Mouse (Mus musculus): ENCODE data around the gene Hpd.
A peak's percentile ranks its signal among the peaks of the same experiment; 100 is the strongest.
"Not testable (repeated sequence)": the region's sequence is repeated elsewhere in the genome, so short reads cannot be mapped to it uniquely, and the experiment has no call there.

Hpd gene

GRCm38 (mm10) chr5:123182651-123183050, at the start of gene Hpd:
Gene Hpd, minus strand, starts transcription at chr5:123182727.
- DNase-seq (ENCODE audit: low spot score): no peak

GRCm38 (mm10) chr5:123232180-123232579, 49.7 kb upstream of the Hpd start:
- no peak for DNase-seq (ENCODE audit: low spot score)

DNA sequence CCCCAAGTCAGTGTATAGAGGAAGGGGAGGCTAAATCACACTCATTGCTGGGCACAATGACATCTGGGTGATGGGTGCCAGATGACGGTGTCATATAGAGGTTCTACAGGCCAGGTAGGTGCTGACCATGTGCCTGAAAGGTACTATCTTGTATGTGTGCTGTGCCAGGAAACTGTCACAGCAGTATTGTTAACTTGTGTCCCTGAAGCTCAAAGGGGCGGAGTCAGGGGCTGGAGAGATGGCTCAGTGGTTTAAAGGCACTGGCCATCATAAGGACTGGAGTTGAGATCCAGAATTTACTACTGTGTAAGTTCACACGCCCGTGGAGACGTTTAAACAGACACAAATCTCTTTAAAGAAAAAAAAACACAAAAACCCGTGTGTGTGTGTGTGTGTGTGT, 46.8 kb upstream of the Hpd start:
- DNase-seq (ENCODE audit: low spot score): no peak

GRCm38 (mm10) chr5:123228524-123228922, 46.0 kb upstream of the Hpd start:
- no peak for DNase-seq (ENCODE audit: low spot score)

DNA sequence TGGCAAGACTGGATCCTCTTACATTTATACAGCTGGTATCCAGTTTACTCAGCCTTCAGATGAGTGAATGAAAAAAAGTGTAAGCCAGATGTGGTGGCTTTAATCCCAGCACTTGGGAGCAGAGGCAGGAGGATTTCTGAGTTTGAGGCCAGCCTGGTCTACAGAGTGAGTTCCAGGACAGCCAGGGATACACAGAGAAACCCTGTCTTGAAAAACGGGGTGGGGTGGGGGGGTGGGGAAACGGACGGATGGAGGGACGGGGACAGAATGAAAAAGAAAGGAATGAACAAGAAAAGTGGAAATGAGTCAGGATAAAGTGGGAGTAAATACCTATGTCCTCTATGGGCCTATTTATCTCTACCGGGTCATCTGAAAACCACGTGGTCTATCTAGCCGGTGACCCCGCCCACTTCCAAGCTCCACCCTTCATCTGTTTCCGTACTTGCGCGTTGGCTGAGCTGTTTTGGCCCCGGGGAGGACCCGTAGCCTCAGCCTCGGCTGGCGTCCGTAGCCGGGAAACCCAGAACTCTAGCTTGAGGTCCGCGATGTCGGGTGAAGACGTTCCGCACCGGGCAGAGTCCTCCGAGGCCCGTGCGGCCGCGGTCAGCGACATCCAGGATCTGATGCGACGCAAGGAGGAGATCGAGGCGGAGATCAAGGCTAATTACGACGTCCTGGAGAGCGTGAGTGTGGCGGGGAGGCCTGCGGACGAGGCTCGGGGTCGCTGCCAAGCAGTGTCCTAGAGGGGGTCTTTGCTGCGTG, 45.4 kb upstream of the Hpd start:
- DNase-seq (ENCODE audit: low spot score): peak; percentile 96

GRCm38 (mm10) chr5:123226851-123227250, 44.3 kb upstream of the Hpd start:
- DNase-seq (ENCODE audit: low spot score): no peak

GRCm38 (mm10) chr5:123223861-123224260, 41.3 kb upstream of the Hpd start:
- not testable (repeated sequence) for DNase-seq (ENCODE audit: low spot score)

DNA sequence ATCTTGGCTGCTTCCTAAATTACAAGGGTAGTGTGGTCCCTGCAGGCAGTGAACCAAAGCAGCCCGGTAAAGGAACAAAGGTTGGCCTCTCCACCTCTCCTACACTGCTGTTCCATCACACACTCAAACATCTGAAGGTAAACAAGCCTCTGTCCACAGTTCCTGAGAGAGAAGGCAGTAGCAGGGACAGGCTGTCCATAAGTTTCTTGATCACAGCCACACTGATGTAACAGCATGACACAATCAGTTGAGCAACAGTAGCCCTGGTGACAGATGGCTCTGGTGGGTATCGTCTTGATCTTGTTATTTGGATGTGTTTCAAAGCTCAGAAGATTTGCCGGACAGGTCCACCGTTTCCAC, 40.5 kb upstream of the Hpd start:
- DNase-seq (ENCODE audit: low spot score): no peak

DNA sequence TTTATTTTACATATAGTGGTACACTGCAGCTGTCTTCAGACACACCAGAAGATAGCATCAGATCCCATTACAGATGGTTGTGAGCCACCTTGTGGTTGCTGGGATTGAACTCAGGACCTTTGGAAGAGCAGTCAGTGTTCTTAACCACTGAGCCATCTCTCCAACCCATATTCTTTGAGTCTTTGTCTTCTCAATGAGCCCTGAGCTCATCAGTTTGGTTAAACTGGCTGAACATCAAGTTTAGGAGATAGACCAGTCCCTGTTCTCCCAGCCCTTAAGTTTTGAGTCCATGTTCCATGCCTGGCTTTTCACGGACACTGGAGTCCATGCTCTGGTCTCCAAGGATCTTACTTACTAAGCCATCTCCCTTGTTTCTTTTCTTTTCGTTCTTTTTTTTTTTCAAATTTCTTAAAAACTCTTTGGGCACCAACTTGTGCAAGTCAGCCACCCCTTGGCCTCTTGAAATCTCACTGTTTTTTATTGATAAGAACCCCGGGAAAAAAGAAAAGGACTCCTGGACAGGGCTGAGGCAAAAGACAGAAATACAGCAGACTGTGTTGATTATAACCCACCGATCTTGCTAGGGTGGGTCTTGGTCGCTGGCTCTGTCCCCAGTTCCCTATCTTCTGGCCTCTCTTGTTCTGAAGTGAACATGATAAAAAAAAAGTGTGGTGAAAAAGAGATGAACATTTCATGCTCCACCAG, 40.0 kb upstream of the Hpd start:
- DNase-seq (ENCODE audit: low spot score): not testable (repeated sequence)

DNA sequence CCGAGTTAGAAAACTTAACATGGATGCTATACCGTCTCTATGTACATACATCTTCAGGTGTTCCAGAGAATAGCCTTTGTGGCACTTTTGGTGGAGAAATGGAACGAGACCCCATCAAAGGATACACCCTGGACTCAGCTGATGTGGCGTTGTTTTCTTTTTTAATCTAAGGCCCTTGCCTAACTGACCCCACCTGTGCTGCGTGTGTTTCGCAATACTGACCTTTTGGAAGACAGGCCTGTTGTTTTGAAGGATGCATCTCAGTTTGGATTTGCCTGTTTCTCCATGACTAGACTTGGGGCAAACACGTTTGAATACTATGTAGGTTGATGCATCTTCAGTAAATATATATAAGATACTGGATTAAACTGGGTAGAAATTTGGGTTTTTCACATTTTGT, 21.1 kb upstream of the Hpd start:
- not testable (repeated sequence) for DNase-seq (ENCODE audit: low spot score)

- DNase-seq (ENCODE audit: low spot score): not testable (repeated sequence)
Measured at GRCm38 (mm10) chr5:123202771-123203170, 20.2 kb upstream of the Hpd start.

DNA sequence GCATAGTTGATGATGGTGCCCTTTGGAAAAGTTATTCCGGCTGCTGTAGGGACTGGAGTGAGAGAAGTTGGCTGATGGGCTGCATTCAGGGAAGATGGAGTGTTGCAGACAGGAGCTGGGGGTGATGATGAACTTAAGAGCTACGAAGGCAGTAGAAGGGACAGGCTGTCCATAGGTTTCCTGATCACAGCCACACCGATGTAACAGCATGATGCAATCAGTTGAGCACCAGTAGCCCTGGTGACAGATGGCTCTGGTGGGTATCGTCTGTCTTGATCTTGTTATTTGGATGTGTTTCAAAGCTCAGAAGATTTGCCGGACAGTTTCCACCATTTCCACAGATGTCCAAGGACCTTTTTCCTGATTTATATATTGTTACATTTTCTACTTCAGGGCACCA, 19.5 kb upstream of the Hpd start:
- no peak for DNase-seq (ENCODE audit: low spot score)

- no peak for DNase-seq (ENCODE audit: low spot score)
Measured at GRCm38 (mm10) chr5:123201523-123201892, 19.0 kb upstream of the Hpd start.

GRCm38 (mm10) chr5:123200816-123201522, 18.4 kb upstream of the Hpd start:
- not testable (repeated sequence) for DNase-seq (ENCODE audit: low spot score)

DNA sequence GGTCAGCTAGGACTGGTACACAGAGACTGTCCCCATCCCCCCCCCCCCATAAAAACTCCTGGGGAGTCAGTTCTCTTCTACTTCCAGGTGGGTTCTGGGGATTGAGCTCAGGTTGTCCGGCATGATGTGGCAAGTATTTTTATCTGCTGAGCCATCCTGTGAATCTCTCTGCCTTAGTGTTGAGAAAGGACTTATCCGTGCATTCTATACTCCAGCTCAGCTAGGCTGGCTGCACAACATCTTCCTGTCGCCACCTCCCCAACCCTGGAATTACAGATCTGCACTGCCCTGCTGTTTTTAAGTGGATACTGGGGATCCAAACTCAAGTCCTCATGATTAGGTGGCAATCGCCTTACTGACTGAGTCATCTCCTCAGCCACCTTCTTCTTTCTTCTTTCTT, 16.0 kb upstream of the Hpd start:
- no peak for DNase-seq (ENCODE audit: low spot score)

DNA sequence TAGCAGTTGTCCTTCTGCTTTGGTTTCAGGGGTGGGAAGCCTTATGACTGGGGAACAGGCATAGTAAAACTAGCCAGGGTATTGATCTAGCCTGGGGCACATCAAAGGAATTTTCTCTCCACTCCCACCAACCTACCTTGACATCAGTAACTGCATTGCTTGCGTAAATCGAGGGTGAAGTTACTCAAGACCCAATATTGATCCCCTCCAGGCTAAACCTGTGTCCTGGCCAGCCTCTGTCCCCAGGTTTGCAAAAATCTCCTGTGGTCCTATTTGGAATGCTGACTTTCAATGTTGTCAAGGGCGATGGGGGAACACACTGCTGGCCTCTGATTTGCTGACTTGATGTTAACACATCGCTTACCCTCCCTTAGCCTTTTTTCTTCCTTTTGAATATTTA, 14.2 kb upstream of the Hpd start:
- DNase-seq (ENCODE audit: low spot score): no peak

GRCm38 (mm10) chr5:123195500-123196000, 13.0 kb upstream of the Hpd start:
- no peak for DNase-seq (ENCODE audit: low spot score)

GRCm38 (mm10) chr5:123194856-123195255, 12.3 kb upstream of the Hpd start:
- DNase-seq (ENCODE audit: low spot score): no peak

GRCm38 (mm10) chr5:123193436-123193835, 10.9 kb upstream of the Hpd start:
- DNase-seq (ENCODE audit: low spot score): no peak

- no peak for DNase-seq (ENCODE audit: low spot score)
Measured at GRCm38 (mm10) chr5:123192606-123193150, 10.2 kb upstream of the Hpd start.

DNA sequence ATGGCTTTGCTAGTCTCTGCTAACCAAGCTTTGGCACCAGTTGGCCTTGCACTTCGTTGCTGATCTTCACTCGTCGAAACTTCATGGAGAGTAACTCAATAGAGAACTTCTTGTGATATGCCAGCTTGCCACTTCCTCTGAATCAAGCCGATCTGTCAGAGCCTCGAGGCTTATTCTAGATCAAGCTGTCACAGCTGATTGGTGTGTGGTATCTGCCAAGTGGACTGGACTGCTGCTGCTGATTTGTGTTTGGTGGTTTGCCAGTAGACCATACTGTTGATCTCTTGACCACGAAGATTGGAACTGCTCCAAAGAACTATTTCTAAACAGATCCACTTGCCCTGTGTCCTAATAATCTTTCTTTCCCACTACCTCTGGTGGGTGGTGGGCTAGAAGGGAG, 8.9 kb upstream of the Hpd start:
- no peak for DNase-seq (ENCODE audit: low spot score)

DNA sequence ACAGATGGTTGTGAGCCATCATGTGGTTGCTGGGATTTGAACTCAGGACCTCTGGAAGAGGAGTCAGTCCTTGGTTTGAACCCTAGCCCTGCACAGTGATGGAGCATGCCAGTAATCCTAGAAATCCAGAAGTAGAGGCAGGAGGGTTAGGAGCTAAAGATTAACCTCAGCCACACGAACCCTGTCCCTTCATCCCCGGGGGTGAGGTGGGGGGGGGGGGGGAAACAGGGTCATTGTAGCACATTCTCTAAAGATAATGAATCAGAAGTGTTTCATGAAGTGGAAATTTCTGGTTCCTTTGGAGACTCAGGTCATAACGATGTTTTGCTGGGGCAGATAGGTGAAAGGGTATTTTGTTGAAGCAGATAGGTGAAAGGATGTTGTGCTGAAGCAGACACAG, 8.4 kb upstream of the Hpd start:
- DNase-seq (ENCODE audit: low spot score): no peak

GRCm38 (mm10) chr5:123187306-123187705, 4.8 kb upstream of the Hpd start:
- DNase-seq (ENCODE audit: low spot score): no peak
